Mouse (Mus musculus): Measurements from ENCODE around the gene Sh3bp5l. TPM values are rescaled to one million over a fixed set of nuclear protein-coding genes. Genes with fewer than 3 reads are reported as not detected.
A peak's percentile ranks its signal among the peaks of the same experiment; 100 is the strongest.

The Sh3bp5l gene
- polyA plus RNA-seq (2015; fragmentation: Nextera tagmentation; extraction: Ambion mirVana) = 16.7 and 19.0 TPM in 2 replicates

DNA sequence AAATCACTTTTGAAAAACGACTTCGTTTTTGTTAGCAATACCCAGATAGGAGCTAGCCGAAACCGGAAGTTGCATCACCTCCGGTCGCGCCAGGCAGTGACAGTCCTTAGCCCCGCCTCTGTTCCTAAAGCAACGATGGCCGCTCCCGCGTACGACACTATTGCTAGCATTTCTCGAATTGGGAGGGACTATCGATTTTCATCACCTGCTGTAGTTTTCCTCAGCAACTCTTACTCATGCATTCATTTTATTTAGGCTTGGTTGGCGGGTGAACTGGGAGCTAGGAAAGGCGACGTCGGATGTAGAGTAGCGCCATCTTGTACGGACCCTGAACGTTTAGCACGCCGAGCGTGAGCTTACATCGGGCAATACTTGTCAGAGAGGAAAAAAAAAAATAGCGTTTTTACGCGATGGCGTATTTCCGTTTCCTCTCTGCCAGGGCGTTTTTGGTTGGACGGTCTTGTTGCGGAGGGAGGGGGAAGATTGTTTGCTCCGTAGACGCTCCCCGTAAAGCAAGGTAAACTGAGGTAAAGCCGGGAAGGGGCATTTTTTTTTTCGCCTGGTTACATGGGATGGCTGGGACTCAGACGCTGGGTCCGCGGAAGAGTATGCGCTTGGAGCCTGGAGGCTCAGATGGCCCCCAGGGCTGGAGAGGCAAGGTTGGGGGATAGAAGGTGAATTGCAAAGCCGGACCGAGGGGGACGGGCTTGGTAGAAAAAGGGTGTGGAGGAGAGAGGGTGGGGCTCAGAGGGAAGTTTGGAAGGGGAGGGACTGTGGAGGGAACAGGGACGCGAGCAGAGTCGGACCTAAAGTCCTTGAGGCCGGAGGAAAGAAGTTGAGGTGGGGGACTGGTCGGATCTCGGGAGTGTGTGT, at the start of gene Sh3bp5l, which contains the start of gene Zfp672:
TSS of gene Sh3bp5l (plus strand) at position 449 of the 873 bp plus-strand sequence.
TSS of gene Zfp672 (minus strand) at position 64 of the 873 bp plus-strand sequence.
- peaks cover 42% of the 10 kb centered on the region for H3K36me3 ChIP-seq (replicated peaks)
- H3K4me2 ChIP-seq = peak within 1 kb of the TSS; percentile 86
- H3K27ac ChIP-seq (replicated peaks) = peak within 1 kb of the TSS; percentile 95
- H3K4me1 ChIP-seq (replicated peaks) = peaks cover 52% of the 10 kb centered on the region
- H3K9me3 ChIP-seq (replicated peaks) = no peaks in the 10 kb centered on the region
- peak; percentile 92 for ATAC-seq (ENCODE audit: insufficient read depth)
- no peaks in the 10 kb centered on the region for H3K27me3 ChIP-seq
- H3K9ac ChIP-seq = peak within 1 kb of the TSS; percentile 86
- WGBS (ENCODE audit: insufficient replicate concordance) = under 1% methylated on average over 52 of the region's 52 CpGs
- H3K4me3 ChIP-seq (replicated peaks) = peak within 1 kb of the TSS; percentile 82

- Histone ChIP-seq H3K9ac (no peak overlapping the region), H3K36me3 (replicated peaks) (no peaks in the 10 kb centered on the region), H3K4me1 (replicated peaks) (no peaks in the 10 kb centered on the region), H3K4me2 (no peak overlapping the region), H3K9me3 (replicated peaks) (no peaks in the 10 kb centered on the region), H3K4me3 (replicated peaks) (no peak overlapping the region), H3K27me3 (no peaks in the 10 kb centered on the region; the same call in none of the 2 replicates), H3K27ac (replicated peaks) (no peak overlapping the region)
- no peak for ATAC-seq (ENCODE audit: insufficient read depth)
- 56% methylated on average over 13 of the region's 13 CpGs for WGBS (ENCODE audit: insufficient replicate concordance)
Observed at GRCm38 (mm10) chr11:58281970-58282496, 48.5 kb upstream of the Sh3bp5l start.

GRCm38 (mm10) chr11:58282518-58282917, 48.0 kb upstream of the Sh3bp5l start:
- Histone ChIP-seq H3K36me3 (replicated peaks) (no peaks in the 10 kb centered on the region), H3K9ac (no peak overlapping the region), H3K9me3 (replicated peaks) (no peaks in the 10 kb centered on the region), H3K4me1 (replicated peaks) (no peaks in the 10 kb centered on the region), H3K4me3 (replicated peaks) (no peak overlapping the region), H3K27ac (replicated peaks) (no peak overlapping the region), H3K27me3 (no peaks in the 10 kb centered on the region; the same call in none of the 2 replicates), H3K4me2 (no peak overlapping the region)
- WGBS (ENCODE audit: insufficient replicate concordance) = 52% methylated on average over 5 of the region's 5 CpGs
- ATAC-seq (ENCODE audit: insufficient read depth) = no peak

DNA sequence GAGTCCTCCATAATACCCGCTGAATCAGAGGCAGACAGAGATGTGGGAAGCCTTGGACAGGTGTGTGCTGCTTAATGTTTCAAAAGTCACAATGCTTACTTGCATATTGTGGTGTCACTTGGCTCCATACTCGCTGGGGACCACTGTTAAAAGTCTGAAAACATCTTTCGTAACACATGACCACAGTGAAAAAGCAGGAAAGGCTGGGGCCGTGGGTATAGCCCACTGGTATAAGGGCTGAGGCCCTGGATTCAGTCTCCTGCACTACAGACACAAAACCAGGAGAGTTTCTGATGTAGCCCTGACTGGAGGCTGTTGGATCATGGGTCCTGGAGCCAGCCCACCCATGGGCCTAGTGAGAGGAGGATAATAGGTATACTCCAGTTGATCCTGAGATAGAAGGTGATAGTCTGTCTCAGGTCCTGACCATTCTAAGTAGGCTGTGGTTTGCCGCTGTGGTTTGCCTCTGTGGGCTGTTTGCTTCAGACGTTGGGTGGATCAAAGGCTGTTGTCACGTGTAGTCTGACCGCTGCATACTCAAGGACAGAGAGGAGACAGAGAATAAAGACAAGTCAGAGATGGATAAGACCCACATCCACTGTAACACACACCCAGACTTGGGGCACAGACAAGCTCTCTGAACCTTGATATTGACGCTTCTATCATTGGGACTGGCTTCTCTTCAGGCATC, 40.4 kb upstream of the Sh3bp5l start:
- Histone ChIP-seq H3K27me3 (no peaks in the 10 kb centered on the region; the same call in 1 of the 2 replicates), H3K36me3 (replicated peaks) (no peaks in the 10 kb centered on the region), H3K9ac (no peak overlapping the region), H3K9me3 (replicated peaks) (no peaks in the 10 kb centered on the region), H3K4me3 (replicated peaks) (no peak overlapping the region), H3K4me2 (no peak overlapping the region), H3K4me1 (replicated peaks) (no peaks in the 10 kb centered on the region), H3K27ac (replicated peaks) (no peak overlapping the region)
- 28% methylated on average over 9 of the region's 9 CpGs for WGBS (ENCODE audit: insufficient replicate concordance)
- ATAC-seq (ENCODE audit: insufficient read depth) = no peak; the same call in 1 of the 2 replicates

DNA sequence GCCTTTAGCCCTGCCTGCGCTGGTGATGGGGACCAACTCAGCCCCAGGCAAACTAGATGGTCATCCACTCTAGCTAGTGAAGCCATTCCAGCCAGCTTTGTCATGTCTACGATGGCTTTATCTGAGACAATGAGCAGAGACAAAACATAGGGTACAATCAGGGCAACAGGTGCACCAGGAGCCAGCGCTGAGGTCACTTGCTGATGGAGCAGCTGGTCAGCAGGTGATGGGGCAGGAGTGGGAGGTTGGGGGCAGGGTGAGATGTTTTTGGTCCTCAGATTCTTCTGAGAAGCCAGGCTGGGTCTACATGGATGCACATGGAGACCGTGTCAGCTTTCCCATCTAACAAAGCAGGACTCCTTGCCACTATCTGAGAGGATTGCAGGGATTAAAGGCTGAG, 39.7 kb upstream of the Sh3bp5l start:
- ATAC-seq (ENCODE audit: insufficient read depth) = no peak
- H3K27ac ChIP-seq (replicated peaks) = no peak overlapping the region
- H3K4me1 ChIP-seq (replicated peaks) = no peaks in the 10 kb centered on the region
- H3K36me3 ChIP-seq (replicated peaks) = no peaks in the 10 kb centered on the region
- H3K9ac ChIP-seq = no peak overlapping the region
- H3K27me3 ChIP-seq = no peaks in the 10 kb centered on the region; the same call in 1 of the 2 replicates
- WGBS (ENCODE audit: insufficient replicate concordance) = 59% methylated on average over 4 of the region's 4 CpGs
- H3K9me3 ChIP-seq (replicated peaks) = no peaks in the 10 kb centered on the region
- no peak overlapping the region for H3K4me3 ChIP-seq (replicated peaks)
- no peak overlapping the region for H3K4me2 ChIP-seq

- H3K4me1 ChIP-seq (replicated peaks) = no peaks in the 10 kb centered on the region
- no peak overlapping the region for H3K9ac ChIP-seq
- H3K9me3 ChIP-seq (replicated peaks) = no peaks in the 10 kb centered on the region
- ATAC-seq (ENCODE audit: insufficient read depth) = no peak
- H3K27ac ChIP-seq (replicated peaks) = no peak overlapping the region
- H3K4me3 ChIP-seq (replicated peaks) = no peak overlapping the region
- H3K4me2 ChIP-seq = no peak overlapping the region
- WGBS (ENCODE audit: insufficient replicate concordance) = 49% methylated on average over 4 of the region's 4 CpGs
- H3K27me3 ChIP-seq = no peaks in the 10 kb centered on the region
- H3K36me3 ChIP-seq (replicated peaks) = no peaks in the 10 kb centered on the region
Observed at GRCm38 (mm10) chr11:58292791-58293190, 37.7 kb upstream of the Sh3bp5l start.

DNA sequence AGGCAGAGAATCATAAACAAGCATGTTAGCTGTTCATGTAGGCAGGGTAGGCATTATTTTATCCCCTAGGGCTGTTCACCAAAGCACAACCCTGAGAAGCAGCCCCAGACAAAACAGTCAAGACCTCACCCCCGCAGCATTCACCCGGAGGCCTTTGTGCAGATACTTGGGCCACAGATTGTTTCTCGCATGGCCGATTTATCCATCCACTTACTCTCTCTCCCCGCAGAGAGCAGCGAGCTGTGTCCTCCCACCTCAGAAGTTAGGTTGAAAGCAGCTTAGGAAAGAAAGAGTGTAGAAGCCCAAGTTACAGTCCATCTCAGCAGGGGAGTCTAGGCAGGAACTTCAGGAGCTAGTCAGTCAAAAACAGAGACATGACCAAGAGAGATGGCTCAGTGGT, 33.1 kb upstream of the Sh3bp5l start:
- Histone ChIP-seq H3K9ac (no peak overlapping the region), H3K4me1 (replicated peaks) (peaks cover 10% of the 10 kb centered on the region), H3K9me3 (replicated peaks) (no peaks in the 10 kb centered on the region), H3K4me3 (replicated peaks) (no peak overlapping the region), H3K27me3 (peaks cover 3% of the 10 kb centered on the region; the same call in 1 of the 2 replicates), H3K36me3 (replicated peaks) (no peaks in the 10 kb centered on the region), H3K27ac (replicated peaks) (no peak overlapping the region), H3K4me2 (no peak overlapping the region)
- no peak for ATAC-seq (ENCODE audit: insufficient read depth)
- 63% methylated on average over 6 of the region's 6 CpGs for WGBS (ENCODE audit: insufficient replicate concordance)

GRCm38 (mm10) chr11:58301057-58301456, 29.5 kb upstream of the Sh3bp5l start:
- Histone ChIP-seq H3K27ac (replicated peaks) (peak overlapping the region; percentile 58; the same call in 1 of the 2 replicates), H3K36me3 (replicated peaks) (no peaks in the 10 kb centered on the region), H3K27me3 (peaks cover 3% of the 10 kb centered on the region; the same call in 1 of the 2 replicates), H3K4me1 (replicated peaks) (peaks cover 27% of the 10 kb centered on the region), H3K4me2 (peak overlapping the region; percentile 76), H3K9me3 (replicated peaks) (no peaks in the 10 kb centered on the region), H3K4me3 (replicated peaks) (peak overlapping the region; percentile 67), H3K9ac (no peak overlapping the region; the same call in 1 of the 2 replicates)
- WGBS (ENCODE audit: insufficient replicate concordance) = 17% methylated on average over 13 of the region's 13 CpGs
- ATAC-seq (ENCODE audit: insufficient read depth) = no peak

GRCm38 (mm10) chr11:58301837-58302754, 28.4 kb upstream of the Sh3bp5l start:
- Histone ChIP-seq H3K36me3 (replicated peaks) (no peaks in the 10 kb centered on the region), H3K4me3 (replicated peaks) (peak overlapping the region; percentile 67), H3K4me1 (replicated peaks) (peaks cover 36% of the 10 kb centered on the region), H3K4me2 (peak overlapping the region; percentile 76), H3K27ac (replicated peaks) (peak overlapping the region; percentile 89), H3K27me3 (peaks cover 3% of the 10 kb centered on the region; the same call in 1 of the 2 replicates), H3K9ac (peak overlapping the region; percentile 63), H3K9me3 (replicated peaks) (no peaks in the 10 kb centered on the region)
- WGBS (ENCODE audit: insufficient replicate concordance) = under 1% methylated on average over 36 of the region's 36 CpGs
- peak; percentile 84 for ATAC-seq (ENCODE audit: insufficient read depth)

DNA sequence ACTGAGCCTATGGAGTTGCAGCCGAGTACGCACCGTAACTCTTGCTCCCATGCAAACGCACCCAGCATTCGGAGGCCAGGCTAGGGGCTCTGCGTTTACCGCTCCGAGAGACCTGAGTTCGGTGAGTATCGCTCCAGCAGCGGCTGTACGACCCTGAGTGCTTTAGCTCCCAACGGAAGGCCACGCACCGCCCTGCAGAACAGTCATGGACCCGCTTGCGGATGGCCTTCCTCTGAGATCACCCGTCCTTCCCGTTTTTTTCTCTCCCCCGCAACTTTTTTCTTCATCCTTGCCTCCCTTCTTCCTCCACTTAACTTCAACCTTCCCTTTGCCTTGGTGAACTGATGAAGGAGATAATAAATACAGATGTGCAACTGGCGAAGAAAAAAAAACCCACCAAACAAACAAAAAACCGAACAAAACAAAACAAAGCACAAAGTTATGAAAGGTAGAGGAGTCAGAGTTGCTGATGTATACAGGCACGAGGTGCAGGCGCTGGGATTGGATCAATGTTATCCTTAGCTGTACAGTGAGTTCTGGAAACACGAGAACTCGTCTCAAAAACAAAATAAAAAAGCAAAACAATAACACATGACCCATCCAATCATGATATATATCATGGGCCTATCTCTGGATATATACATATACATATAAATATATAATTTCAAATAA, 27.6 kb upstream of the Sh3bp5l start:
- 1% methylated on average over 26 of the region's 26 CpGs for WGBS (ENCODE audit: insufficient replicate concordance)
- H3K27ac ChIP-seq (replicated peaks) = peak overlapping the region; percentile 89
- peaks cover 44% of the 10 kb centered on the region for H3K4me1 ChIP-seq (replicated peaks)
- peaks cover 3% of the 10 kb centered on the region; the same call in 1 of the 2 replicates for H3K27me3 ChIP-seq
- peak overlapping the region; percentile 76 for H3K4me2 ChIP-seq
- no peaks in the 10 kb centered on the region for H3K9me3 ChIP-seq (replicated peaks)
- peak overlapping the region; percentile 63 for H3K9ac ChIP-seq
- ATAC-seq (ENCODE audit: insufficient read depth) = peak; percentile 50
- H3K4me3 ChIP-seq (replicated peaks) = peak overlapping the region; percentile 67
- H3K36me3 ChIP-seq (replicated peaks) = no peaks in the 10 kb centered on the region

Measured in liver, embryonic 15.5 days (tissue).